16 mouse cellular contexts compared by ENCODE assay signal in the genomic region with DNA sequence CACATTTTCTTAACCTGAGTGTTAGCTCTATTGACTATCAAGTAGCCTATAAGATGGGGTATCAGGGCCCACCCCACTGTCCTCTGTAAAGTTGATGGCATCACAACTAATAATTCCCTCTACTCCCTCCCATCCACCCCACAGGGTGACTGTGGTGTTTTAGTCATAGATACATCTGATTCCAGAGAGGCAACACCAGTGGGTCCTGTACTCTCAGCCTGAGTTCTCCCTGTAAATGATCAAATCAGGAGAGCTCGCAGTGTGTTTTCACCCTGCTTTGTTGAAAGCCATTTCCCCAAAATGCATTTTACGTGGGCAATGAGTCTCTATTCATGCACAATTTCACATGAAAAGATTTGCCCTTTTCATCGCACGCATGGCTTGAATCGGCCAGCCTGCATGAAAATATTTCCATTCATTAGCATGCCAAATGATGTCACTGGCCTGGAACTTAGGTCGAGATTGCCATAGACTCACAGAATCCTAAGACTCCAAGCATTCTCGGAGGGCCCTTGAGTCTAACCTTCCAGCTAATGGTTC.
DNase-seq lines count a peak whose midpoint lies in the region; ATAC-seq and TF ChIP-seq lines count a peak whose summit lies in the region.
"Had no signal": no experiment of that assay in that cellular context is flagged by ENCODE, and none has a peak within 500 bp of the region (broad histone marks: within the 10 kb centered on the region; RNA-seq: fewer than 3 reads in every experiment).

No protein-coding gene starts in this region.

- CTCF ChIA-PET in Patski (lab: Charles Lee) = interaction anchor here (1.1 kb wide), 1 partner anchor 57 kb away, joined by 4 read pairs; no protein-coding TSS in a partner anchor

- no peak overlapping the region for H3K4me2 ChIP-seq in forebrain, embryonic 16.5 days (ENCODE audit: low read length)
- H3K4me2 ChIP-seq: embryonic facial prominence, embryonic 12.5 days; heart, embryonic 11.5 days; intestine, embryonic 15.5 days; liver, embryonic 11.5 days had no signal

- TF ChIP-seq CTCF in Patski (IDR thresholded peaks at IDR 0.05) = no peak
- no peak for TF ChIP-seq CTCF in left cerebral cortex, adult 2 months (IDR thresholded peaks at IDR 0.05)

- peaks cover 9% of the 10 kb centered on the region; the same call in 1 of the 2 replicates for H3K4me1 ChIP-seq in forebrain, embryonic 16.5 days (replicated peaks; ENCODE audit: control insufficient read depth, insufficient read depth, low read length)
- H3K4me1 ChIP-seq: embryonic facial prominence, embryonic 12.5 days; intestine, embryonic 15.5 days; megakaryocyte, embryonic 14.5 days had no signal

- no peak overlapping the region for H3K4me3 ChIP-seq in forebrain, embryonic 16.5 days (replicated peaks; ENCODE audit: low read length)
- no peak overlapping the region for H3K4me3 ChIP-seq in left cerebral cortex, adult 2 months
- H3K4me3 ChIP-seq: embryonic facial prominence, embryonic 12.5 days; intestine, embryonic 15.5 days; megakaryocyte, embryonic 14.5 days had no signal

- H3K9me3 ChIP-seq in forebrain, embryonic 16.5 days (ENCODE audit: control insufficient read depth, low read length) = no peaks in the 10 kb centered on the region
- H3K9me3 ChIP-seq: embryonic facial prominence, embryonic 12.5 days; intestine, embryonic 15.5 days had no signal

- no peak overlapping the region for H3K9ac ChIP-seq in forebrain, embryonic 16.5 days (replicated peaks; ENCODE audit: low read depth, low read length)
- H3K9ac ChIP-seq: embryonic facial prominence, embryonic 12.5 days; intestine, embryonic 15.5 days had no signal

- no peaks in the 10 kb centered on the region for H3K36me3 ChIP-seq in forebrain, embryonic 16.5 days (ENCODE audit: control insufficient read depth, insufficient read depth)
- H3K36me3 ChIP-seq: embryonic facial prominence, embryonic 12.5 days; intestine, embryonic 15.5 days had no signal

- H3K27me3 ChIP-seq in Patski = no peaks in the 10 kb centered on the region
- peaks cover 3% of the 10 kb centered on the region; the same call in 1 of the 2 replicates for H3K27me3 ChIP-seq in forebrain, embryonic 16.5 days (replicated peaks; ENCODE audit: control insufficient read depth, insufficient read depth, low read length)
- H3K27me3 ChIP-seq: embryonic facial prominence, embryonic 12.5 days; intestine, embryonic 15.5 days; megakaryocyte, embryonic 14.5 days had no signal

- peak; percentile 94 for ATAC-seq in Patski
- peak; percentile 67 for ATAC-seq in forebrain, embryonic 16.5 days
- ATAC-seq: intestine, embryonic 15.5 days had no signal

- 6% methylated on average over 7 of the region's 7 CpGs for WGBS in forebrain, embryonic 16.5 days

- in situ Hi-C loops in Patski (cut with MboI; ENCODE audit: low pct_unique_long_range_greater_than_20kb) = no loop called here

- POLR2A ChIA-PET in Patski (lab: Charles Lee) = no interaction called here

- intact Hi-C loops in heart, postnatal 10 days (cut with DNase I) = no loop called here
- intact Hi-C loops in heart, postnatal 36 days (cut with DNase I) = no loop called here
- intact Hi-C loops in left cerebral cortex, adult 2 months (cut with DNase I) = no loop called here

- no peak overlapping the region for H3K27ac ChIP-seq in forebrain, embryonic 16.5 days (ENCODE audit: low read length)
- H3K27ac ChIP-seq in left cerebral cortex, adult 2 months = no peak overlapping the region
- H3K27ac ChIP-seq: embryonic facial prominence, embryonic 12.5 days; intestine, embryonic 15.5 days had no signal

- peak; percentile 26 for DNase-seq in heart, postnatal 10 days
- DNase-seq in heart, postnatal 36 days = no peak
- DNase-seq in Patski (ENCODE audit: low read depth, low spot score) = peak; percentile 82
- DNase-seq in kidney, postnatal 36 days = peak; percentile 16 to 43
- DNase-seq in gastrocnemius, postnatal 4 days (ENCODE audit: low spot score in 2 of 2) = no peak
- DNase-seq in cerebellum, adult 11 months = no peak
- no peak for DNase-seq in left cerebral cortex, adult 2 months (ENCODE audit: extremely low spot score in 1 of 2, low spot score in 2 of 2)
- DNase-seq: adrenal gland, postnatal 10 days; cerebellum, adult 18-20 months; thymus, adult 18-20 months had no signal

Comparison
In these comparisons a context has a peak if more than half of its experiments do, and no peak if none do; other contexts are left out.
1. DNase-seq: peak in heart, postnatal 10 days (2 of 2), Patski (single experiment) and kidney, postnatal 36 days (2 of 2); none in heart, postnatal 36 days (0 of 2), gastrocnemius, postnatal 4 days (0 of 2), cerebellum, adult 11 months (single experiment) and left cerebral cortex, adult 2 months (0 of 2).